ENCODE assay signal across 8 mouse cellular contexts in the genomic region with DNA sequence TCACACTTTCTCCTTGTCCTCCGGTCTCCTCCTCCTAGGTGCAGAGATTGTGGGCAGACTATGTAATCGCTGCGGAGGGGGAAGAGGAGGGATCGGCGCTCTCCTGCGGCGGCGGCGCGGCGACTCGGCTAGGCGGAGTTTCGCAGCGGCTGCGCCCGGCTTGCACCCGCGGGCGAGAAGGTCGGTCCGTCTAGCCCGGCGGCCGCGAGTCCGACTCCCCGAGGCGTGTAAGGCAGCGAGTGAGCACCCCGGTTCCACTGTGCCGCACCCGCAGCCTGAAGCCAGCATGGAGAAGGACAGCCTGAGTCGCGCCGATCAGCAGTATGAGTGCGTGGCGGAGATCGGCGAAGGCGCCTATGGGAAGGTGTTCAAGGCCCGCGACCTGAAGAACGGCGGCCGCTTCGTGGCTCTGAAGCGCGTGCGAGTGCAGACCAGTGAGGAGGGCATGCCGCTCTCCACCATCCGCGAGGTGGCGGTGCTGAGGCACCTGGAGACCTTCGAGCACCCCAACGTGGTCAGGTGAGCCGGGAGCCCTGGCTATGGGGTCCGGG. TPM values are rescaled to one million over a fixed set of nuclear protein-coding genes. Genes with fewer than 3 reads are reported as not detected.
DNase-seq lines count a peak whose midpoint lies in the region; ATAC-seq and TF ChIP-seq lines count a peak whose summit lies in the region.

No protein-coding gene starts in this region.

- H3K27me3 ChIP-seq in embryonic facial prominence, embryonic 15.5 days = no peaks in the 10 kb centered on the region
- H3K27me3 ChIP-seq in heart, embryonic 10.5 days (ENCODE audit: insufficient read depth, poor library complexity, severe bottlenecking) = no peaks in the 10 kb centered on the region
- H3K27me3 ChIP-seq in kidney, embryonic 14.5 days (ENCODE audit: control insufficient read depth, insufficient read depth, low read length) = peaks cover 3% of the 10 kb centered on the region; the same call in 1 of the 2 replicates
- H3K27me3 ChIP-seq in liver, adult 2 months (ENCODE audit: control insufficient read depth, insufficient read depth, low read length) = no peaks in the 10 kb centered on the region

- peak overlapping the region; percentile 99 for H3K4me2 ChIP-seq in embryonic facial prominence, embryonic 15.5 days (replicated peaks)
- H3K4me2 ChIP-seq in kidney, embryonic 14.5 days (replicated peaks; ENCODE audit: low read depth, low read length) = peak overlapping the region; percentile 93

- peak overlapping the region; percentile 74 for H3K4me3 ChIP-seq in embryonic facial prominence, embryonic 15.5 days (replicated peaks)
- H3K4me3 ChIP-seq in heart, embryonic 10.5 days = peak overlapping the region; percentile 75
- H3K4me3 ChIP-seq in kidney, embryonic 14.5 days (ENCODE audit: low read length) = peak overlapping the region; percentile 68
- peak overlapping the region; percentile 94 for H3K4me3 ChIP-seq in liver, adult 2 months (ENCODE audit: insufficient read depth, low read depth, low read length)

- TF ChIP-seq CTCF in liver, adult 2 months (IDR thresholded peaks at IDR 0.05; ENCODE audit: low read depth, low read length) = peak; percentile 87

- no peaks in the 10 kb centered on the region for H3K36me3 ChIP-seq in embryonic facial prominence, embryonic 15.5 days
- H3K36me3 ChIP-seq in heart, embryonic 10.5 days = peaks cover 9% of the 10 kb centered on the region
- no peaks in the 10 kb centered on the region for H3K36me3 ChIP-seq in kidney, embryonic 14.5 days (ENCODE audit: control insufficient read depth, insufficient read depth, low read length)
- no peaks in the 10 kb centered on the region for H3K36me3 ChIP-seq in liver, adult 2 months (ENCODE audit: control insufficient read depth, insufficient read depth, low read length)

- H3K79me2 ChIP-seq in liver, adult 2 months (ENCODE audit: control insufficient read depth, insufficient read depth, low read length) = no peaks in the 10 kb centered on the region; the same call in 1 of the 2 replicates

- peak overlapping the region; percentile 84 for H3K27ac ChIP-seq in embryonic facial prominence, embryonic 15.5 days (replicated peaks)
- H3K27ac ChIP-seq in heart, embryonic 10.5 days = peak overlapping the region; percentile 92
- peak overlapping the region; percentile 75 for H3K27ac ChIP-seq in kidney, embryonic 14.5 days (ENCODE audit: low read depth, low read length)
- peak overlapping the region; percentile 68 for H3K27ac ChIP-seq in liver, adult 2 months (replicated peaks; ENCODE audit: insufficient read depth, low read depth, low read length)

- TF ChIP-seq POLR2A in liver, adult 2 months (IDR thresholded peaks at IDR 0.05; ENCODE audit: extremely low read depth, insufficient read depth, low read length) = no peak

- H3K4me1 ChIP-seq in embryonic facial prominence, embryonic 15.5 days = peaks cover 3% of the 10 kb centered on the region; the same call in 1 of the 2 replicates
- H3K4me1 ChIP-seq in heart, embryonic 10.5 days = no peaks in the 10 kb centered on the region
- H3K4me1 ChIP-seq in kidney, embryonic 14.5 days (ENCODE audit: control insufficient read depth, insufficient read depth, low read length) = no peaks in the 10 kb centered on the region
- no peaks in the 10 kb centered on the region for H3K4me1 ChIP-seq in liver, adult 2 months (ENCODE audit: control insufficient read depth, insufficient read depth, low read length)

- H3K9ac ChIP-seq in embryonic facial prominence, embryonic 15.5 days = peak overlapping the region; percentile 35
- H3K9ac ChIP-seq in kidney, embryonic 14.5 days (ENCODE audit: low read depth, low read length) = peak overlapping the region; percentile 77
- peak overlapping the region; percentile 84 for H3K9ac ChIP-seq in liver, adult 2 months (ENCODE audit: low read depth, low read length)

- WGBS in embryonic facial prominence, embryonic 15.5 days = under 1% methylated on average over 51 of the region's 58 CpGs
- 0% methylated on average over 56 of the region's 58 CpGs for WGBS in heart, embryonic 10.5 days
- under 1% methylated on average over 56 of the region's 58 CpGs for WGBS in kidney, embryonic 14.5 days
- WGBS in liver, adult 2 months = under 1% methylated on average over 56 of the region's 58 CpGs

- H3K9me3 ChIP-seq in embryonic facial prominence, embryonic 15.5 days (replicated peaks) = no peaks in the 10 kb centered on the region
- no peaks in the 10 kb centered on the region for H3K9me3 ChIP-seq in heart, embryonic 10.5 days
- peaks cover 2% of the 10 kb centered on the region; the same call in 1 of the 2 replicates for H3K9me3 ChIP-seq in kidney, embryonic 14.5 days (ENCODE audit: control insufficient read depth, low read length)

- DNase-seq in A20 (ENCODE audit: low read depth, low spot score) = peak; percentile 95
- peak; percentile 66 to 67 for DNase-seq in adrenal gland, postnatal 4 days (ENCODE audit: low spot score in 2 of 2)
- peak; percentile 88 for DNase-seq in heart, embryonic 10.5 days (ENCODE audit: low spot score)
- DNase-seq in liver, adult 2 months (ENCODE audit: extremely low read depth, low read depth, low spot score) = peak; percentile 73
- peak; percentile 65 to 71 for DNase-seq in monocyte, adult 2 months (ENCODE audit: low read depth in 1 of 2, low spot score in 2 of 2)
- DNase-seq in spleen, postnatal 14 days (ENCODE audit: low spot score in 2 of 2) = peak; percentile 81 to 86

- peak; percentile 71 for ATAC-seq in embryonic facial prominence, embryonic 15.5 days (ENCODE audit: insufficient number of reproducible peaks, low FRiP score, low TSS enrichment, low read depth)
- peak; percentile 53 for ATAC-seq in kidney, embryonic 14.5 days (ENCODE audit: low FRiP score, low TSS enrichment)

RNA-seq across cellular contexts. Expression of gene Cdk6, which starts 2.9 kb away (rescaled TPM):
- total RNA-seq in adrenal gland, postnatal 4 days (2021) = 10 to 100 TPM; 39.0 to 43.4 TPM
- 33.3 and 36.0 TPM in 2 replicates for polyA plus RNA-seq in embryonic facial prominence, embryonic 15.5 days (2015; fragmentation: Nextera tagmentation; extraction: Ambion mirVana)
- 20.9 and 32.4 TPM in 2 replicates for polyA plus RNA-seq in heart, embryonic 10.5 days (2016; fragmentation: Nextera tagmentation; extraction: Ambion mirVana)
- polyA plus RNA-seq in kidney, embryonic 14.5 days (2014; fragmentation: Nextera tagmentation; extraction: Ambion mirVana) = 18.6 and 23.4 TPM in 2 replicates
- 9.1 and 9.9 TPM in 2 replicates for total RNA-seq in liver, adult 2 months (2014; rRNA removed)
- polyA plus RNA-seq in liver, adult 2 months (2012; rRNA removed) = 4.6 and 6.1 TPM in 2 replicates

Comparison
In these comparisons a context has a peak if more than half of its experiments do, and no peak if none do; other contexts are left out.
1. Peak in every context shown above with its lines: DNase-seq, ATAC-seq, H3K4me3 ChIP-seq and H3K27ac ChIP-seq.